Comparison of ENCODE assay signal across 14 mouse cellular contexts in genomic region chr19:43611561-43611960, GRCm38 (mm10). TPM values are rescaled to one million over a fixed set of nuclear protein-coding genes. Genes with fewer than 3 reads are reported as not detected.
DNase-seq lines count a peak whose midpoint lies in the region; ATAC-seq and TF ChIP-seq lines count a peak whose summit lies in the region.
"Had no signal": no experiment of that assay in that cellular context is flagged by ENCODE, and none has a peak within 500 bp of the region (broad histone marks: within the 10 kb centered on the region; RNA-seq: fewer than 3 reads in every experiment).

No protein-coding gene starts in this region.

- TF ChIP-seq POLR2A in thymus, adult 2 months (IDR thresholded peaks at IDR 0.05; ENCODE audit: control insufficient read depth, extremely low read depth, insufficient read depth, low read length, poor library complexity): no peak

- H3K4me3 ChIP-seq in hindbrain, embryonic 10.5 days: 0 out of 2 replicates have a peak overlapping the region, but pooled peaks have one; percentile 35
- H3K4me3 ChIP-seq in hindbrain, embryonic 12.5 days: no peak overlapping the region; the same call in 1 of the 2 replicates
- H3K4me3 ChIP-seq in E14TG2a.4 (replicated peaks; ENCODE audit: low read length): peak overlapping the region; percentile 70; the same call in 1 of the 2 replicates
- peak overlapping the region; percentile 46; the same call in 1 of the 2 replicates for H3K4me3 ChIP-seq in forebrain, embryonic 12.5 days (replicated peaks)
- H3K4me3 ChIP-seq in midbrain, embryonic 13.5 days (replicated peaks): no peak overlapping the region
- no peak overlapping the region for H3K4me3 ChIP-seq in thymus, adult 2 months (ENCODE audit: control insufficient read depth, insufficient read depth, low read length)

- no peak overlapping the region for H3K4me2 ChIP-seq in hindbrain, embryonic 12.5 days (replicated peaks)
- H3K4me2 ChIP-seq in forebrain, embryonic 12.5 days: peak overlapping the region; percentile 68
- H3K4me2 ChIP-seq in midbrain, embryonic 13.5 days (replicated peaks): peak overlapping the region; percentile 57; the same call in 1 of the 2 replicates

- no peak for TF ChIP-seq CTCF in E14TG2a.4 (conservative IDR thresholded peaks at IDR 0.05; ENCODE audit: low read length)
- TF ChIP-seq CTCF in thymus, adult 2 months (IDR thresholded peaks at IDR 0.05; ENCODE audit: borderline replicate concordance, control insufficient read depth, extremely low read depth, insufficient read depth, low read length, poor library complexity): no peak

- H3K36me3 ChIP-seq in hindbrain, embryonic 10.5 days: no peaks in the 10 kb centered on the region
- no peaks in the 10 kb centered on the region for H3K36me3 ChIP-seq in hindbrain, embryonic 12.5 days
- H3K36me3 ChIP-seq in E14TG2a.4 (ENCODE audit: insufficient read depth, low read length): no peaks in the 10 kb centered on the region
- no peaks in the 10 kb centered on the region for H3K36me3 ChIP-seq in forebrain, embryonic 12.5 days (replicated peaks)
- no peaks in the 10 kb centered on the region for H3K36me3 ChIP-seq in midbrain, embryonic 13.5 days
- no peaks in the 10 kb centered on the region for H3K36me3 ChIP-seq in thymus, adult 2 months (ENCODE audit: control insufficient read depth, insufficient read depth, low read length)
- H3K36me3 ChIP-seq: hindbrain, embryonic 13.5 days; liver, embryonic 13.5 days had no signal

- peaks cover 100% of the 10 kb centered on the region for H3K27me3 ChIP-seq in hindbrain, embryonic 10.5 days (ENCODE audit: insufficient read depth, poor library complexity, severe bottlenecking)
- H3K27me3 ChIP-seq in hindbrain, embryonic 12.5 days: peaks cover 86% of the 10 kb centered on the region
- peaks cover 97% of the 10 kb centered on the region for H3K27me3 ChIP-seq in E14TG2a.4 (ENCODE audit: insufficient read depth, low read length)
- H3K27me3 ChIP-seq in forebrain, embryonic 12.5 days: peaks cover 87% of the 10 kb centered on the region
- peaks cover 94% of the 10 kb centered on the region for H3K27me3 ChIP-seq in midbrain, embryonic 13.5 days
- H3K27me3 ChIP-seq in thymus, adult 2 months (ENCODE audit: control insufficient read depth, insufficient read depth, low read length): peaks cover 71% of the 10 kb centered on the region

- ATAC-seq in hindbrain, embryonic 12.5 days (ENCODE audit: low FRiP score): no peak
- ATAC-seq in forebrain, embryonic 12.5 days (ENCODE audit: low FRiP score): no peak
- no peak for ATAC-seq in midbrain, embryonic 13.5 days
- ATAC-seq: activated CD4-positive, CD25-positive, alpha-beta regulatory T cell, adult 4 months had no signal

- H3K9ac ChIP-seq in hindbrain, embryonic 12.5 days: no peak overlapping the region
- H3K9ac ChIP-seq in forebrain, embryonic 12.5 days: no peak overlapping the region
- H3K9ac ChIP-seq in midbrain, embryonic 13.5 days (replicated peaks): no peak overlapping the region
- H3K9ac ChIP-seq: hindbrain, embryonic 13.5 days; liver, embryonic 13.5 days had no signal

- DNase-seq in hindbrain, embryonic 10.5 days (ENCODE audit: low spot score): peak; percentile 46
- DNase-seq in thymus, adult 2 months: no peak
- no peak for DNase-seq in natural killer cell, adult 2 months (ENCODE audit: low spot score in 2 of 2)
- no peak for DNase-seq in kidney, postnatal 25 days
- DNase-seq: layer of hippocampus, postnatal 36 days; liver, embryonic 13.5 days had no signal

- peaks cover 54% of the 10 kb centered on the region for H3K4me1 ChIP-seq in hindbrain, embryonic 10.5 days (replicated peaks)
- peaks cover 34% of the 10 kb centered on the region for H3K4me1 ChIP-seq in hindbrain, embryonic 12.5 days
- peaks cover 71% of the 10 kb centered on the region for H3K4me1 ChIP-seq in E14TG2a.4 (replicated peaks; ENCODE audit: low read depth, low read length)
- H3K4me1 ChIP-seq in forebrain, embryonic 12.5 days: peaks cover 61% of the 10 kb centered on the region
- H3K4me1 ChIP-seq in midbrain, embryonic 13.5 days (replicated peaks): peaks cover 46% of the 10 kb centered on the region
- H3K4me1 ChIP-seq in thymus, adult 2 months (replicated peaks; ENCODE audit: control insufficient read depth, insufficient read depth, low read length): peaks cover 12% of the 10 kb centered on the region; the same call in 1 of the 2 replicates

- WGBS in hindbrain, embryonic 10.5 days: 2% methylated on average over 12 of the region's 12 CpGs
- 3% methylated on average over 12 of the region's 12 CpGs for WGBS in hindbrain, embryonic 12.5 days
- 4% methylated on average over 12 of the region's 12 CpGs for WGBS in forebrain, embryonic 12.5 days
- WGBS in midbrain, embryonic 13.5 days: 1% methylated on average over 12 of the region's 12 CpGs
- 44% methylated on average over 12 of the region's 12 CpGs for WGBS in thymus, adult 2 months

- H3K27ac ChIP-seq in hindbrain, embryonic 10.5 days: no peak overlapping the region
- H3K27ac ChIP-seq in hindbrain, embryonic 12.5 days: no peak overlapping the region
- H3K27ac ChIP-seq in forebrain, embryonic 12.5 days: no peak overlapping the region
- H3K27ac ChIP-seq in midbrain, embryonic 13.5 days: no peak overlapping the region
- H3K27ac ChIP-seq in thymus, adult 2 months (ENCODE audit: control insufficient read depth, insufficient read depth, low read length): no peak overlapping the region
- H3K27ac ChIP-seq: hindbrain, embryonic 13.5 days; kidney, postnatal 0 days; liver, embryonic 13.5 days had no signal

- no peaks in the 10 kb centered on the region for H3K9me3 ChIP-seq in hindbrain, embryonic 10.5 days
- no peaks in the 10 kb centered on the region for H3K9me3 ChIP-seq in hindbrain, embryonic 12.5 days (replicated peaks)
- H3K9me3 ChIP-seq in E14TG2a.4 (ENCODE audit: low read length): no peaks in the 10 kb centered on the region
- no peaks in the 10 kb centered on the region for H3K9me3 ChIP-seq in forebrain, embryonic 12.5 days
- no peaks in the 10 kb centered on the region for H3K9me3 ChIP-seq in midbrain, embryonic 13.5 days
- H3K9me3 ChIP-seq: hindbrain, embryonic 13.5 days; liver, embryonic 13.5 days had no signal

RNA-seq across cellular contexts. Expression of gene Nkx2-3, which starts 0.6 kb away (rescaled TPM):
- polyA plus RNA-seq in hindbrain, embryonic 10.5 days (2016; fragmentation: Nextera tagmentation; extraction: Ambion mirVana): 0.56 and 1.0 TPM in 2 replicates
- 0.21 and 0.22 TPM in 2 replicates for polyA plus RNA-seq in hindbrain, embryonic 12.5 days (2016; fragmentation: Nextera tagmentation; extraction: Ambion mirVana)
- 6.3 and 8.3 TPM in 2 replicates for polyA plus RNA-seq in forebrain, embryonic 12.5 days (2016; fragmentation: Nextera tagmentation; extraction: Ambion mirVana)
- polyA plus RNA-seq in midbrain, embryonic 13.5 days (2015; fragmentation: Nextera tagmentation; extraction: Ambion mirVana): 0.85 and 1.0 TPM in 2 replicates
- polyA plus RNA-seq in thymus, adult 2 months (2012; rRNA removed): not detected in 2 replicates
- polyA plus RNA-seq: activated CD4-positive, CD25-positive, alpha-beta regulatory T cell, adult 4 months; hindbrain, embryonic 13.5 days; kidney, postnatal 0 days; thymus, postnatal 0 days had no signal

Comparison
In these comparisons a context has a peak if more than half of its experiments do, and no peak if none do; other contexts are left out.
1. H3K4me3 ChIP-seq: peak in hindbrain, embryonic 10.5 days (single experiment), E14TG2a.4 (single experiment) and forebrain, embryonic 12.5 days (single experiment); none in hindbrain, embryonic 12.5 days (single experiment), midbrain, embryonic 13.5 days (single experiment) and thymus, adult 2 months (single experiment).